Mouse (Mus musculus) gastrocnemius, postnatal 10 days (tissue): ENCODE results near the gene Colec11. TPM values are rescaled to one million over a fixed set of nuclear protein-coding genes. Genes with fewer than 3 reads are reported as not detected.

Source experiments
- DNase-seq: peaks from one replicate; pipeline ENCODE4 v3.0.0; 2021; ENCODE audit warnings: mixed read lengths
- long read RNA-seq, 2 experiments: library from polyadenylated mRNA; stranded (forward); transcript quantifications; one replicate each; pipeline ENCODE4 v2.0.0; 2021
- total RNA-seq, 2 experiments: library from RNA; stranded (reverse); gene quantifications; 2 replicates each; pipeline ENCODE4 v1.2.3; 2021

Gene Colec11
- 1 to 10 TPM; 1.1 to 1.5 TPM for total RNA-seq
- long read RNA-seq, experiment 1, partial matches to known transcripts: 0 of 1 reads
- long read RNA-seq, experiment 1, other reads (novel, unspliced or antisense): 0 of 1 reads
- long read RNA-seq, experiment 2, partial matches to known transcripts: 0 of 2 reads
- long read RNA-seq, experiment 2, other reads (novel, unspliced or antisense): 0 of 2 reads

DNA sequence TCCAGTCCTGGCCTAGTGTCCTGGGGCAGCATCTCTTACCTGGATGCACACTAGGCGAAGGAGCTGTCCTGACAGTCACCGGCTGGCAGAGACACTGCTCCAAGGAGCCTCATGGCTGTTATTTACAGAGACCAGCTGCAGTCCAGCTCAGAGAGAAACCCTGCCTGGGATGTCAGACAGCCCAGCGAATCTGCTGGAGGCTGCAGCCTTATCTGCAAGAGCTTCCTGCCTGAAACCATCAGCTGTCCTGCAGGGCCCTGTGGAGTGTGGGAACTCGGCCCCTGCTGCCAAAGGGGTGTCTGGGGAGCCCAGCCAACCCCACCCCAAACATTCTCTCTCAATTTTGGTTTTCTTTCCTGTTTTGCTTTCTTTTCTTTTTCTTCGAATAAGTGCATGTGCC lies at the start of gene Colec11:
Gene Colec11 (minus strand): TSS at position 183 of the 400 bp plus-strand sequence.
- no peak for DNase-seq

DNA sequence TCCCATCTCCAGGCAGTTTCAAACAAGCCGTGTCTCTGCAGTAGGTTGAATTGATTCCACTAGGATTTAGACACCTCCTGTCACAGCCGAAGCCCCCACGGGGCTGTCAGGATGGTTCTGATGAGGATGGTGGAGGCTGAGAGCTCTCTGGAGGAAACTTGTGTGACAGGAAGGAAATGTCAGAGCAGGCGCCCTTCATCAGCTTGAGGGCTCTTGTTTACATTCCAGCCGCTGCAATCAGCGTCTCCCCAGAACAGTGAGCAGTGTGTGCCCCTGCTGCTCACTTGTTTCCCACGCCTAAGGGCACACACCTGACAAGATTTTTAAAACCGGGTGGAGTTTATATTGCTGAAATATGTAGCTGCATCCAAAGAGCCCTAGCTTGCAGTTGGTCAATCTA lies 44.1 kb upstream of the Colec11 start:
- no peak for DNase-seq

DNA sequence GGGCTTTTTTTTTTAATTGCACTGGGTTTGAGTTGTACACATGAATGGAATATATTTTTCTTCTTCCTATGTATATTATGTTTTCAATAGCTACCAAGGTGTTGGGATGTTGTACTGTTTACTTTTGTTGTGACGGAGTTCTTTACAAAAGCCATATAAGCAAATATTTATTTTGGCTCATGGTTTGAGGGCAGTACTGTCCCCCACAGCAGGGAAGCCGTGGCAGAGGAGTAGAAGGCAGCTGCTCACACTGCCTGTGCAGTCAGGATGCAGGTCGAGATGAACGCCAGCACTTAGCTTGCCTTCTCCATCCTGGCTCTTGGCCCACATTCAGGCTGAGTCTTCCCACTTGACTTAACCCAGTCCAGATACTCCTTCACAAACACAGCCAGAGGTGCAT lies 43.6 kb upstream of the Colec11 start:
- no peak for DNase-seq

DNA sequence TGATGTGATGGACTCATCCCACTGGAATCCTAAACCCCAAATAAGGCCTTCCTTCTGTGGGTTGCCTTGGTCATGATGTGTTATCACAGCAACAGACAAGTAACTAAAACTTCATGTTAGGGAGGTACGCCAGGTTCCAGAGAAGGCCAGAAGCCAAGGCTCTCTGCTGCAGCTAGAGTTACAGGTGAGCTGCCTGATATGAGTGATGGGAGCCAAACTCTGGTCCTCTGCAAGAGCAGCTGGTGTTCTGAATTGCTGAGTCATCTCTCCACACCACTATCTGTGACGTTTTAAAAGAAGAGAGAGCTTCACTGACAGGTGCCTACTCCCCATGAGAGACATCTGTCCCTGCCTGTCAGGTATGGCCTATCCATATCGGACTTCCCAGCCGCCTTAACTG lies 39.5 kb upstream of the Colec11 start:
- DNase-seq: no peak

DNA sequence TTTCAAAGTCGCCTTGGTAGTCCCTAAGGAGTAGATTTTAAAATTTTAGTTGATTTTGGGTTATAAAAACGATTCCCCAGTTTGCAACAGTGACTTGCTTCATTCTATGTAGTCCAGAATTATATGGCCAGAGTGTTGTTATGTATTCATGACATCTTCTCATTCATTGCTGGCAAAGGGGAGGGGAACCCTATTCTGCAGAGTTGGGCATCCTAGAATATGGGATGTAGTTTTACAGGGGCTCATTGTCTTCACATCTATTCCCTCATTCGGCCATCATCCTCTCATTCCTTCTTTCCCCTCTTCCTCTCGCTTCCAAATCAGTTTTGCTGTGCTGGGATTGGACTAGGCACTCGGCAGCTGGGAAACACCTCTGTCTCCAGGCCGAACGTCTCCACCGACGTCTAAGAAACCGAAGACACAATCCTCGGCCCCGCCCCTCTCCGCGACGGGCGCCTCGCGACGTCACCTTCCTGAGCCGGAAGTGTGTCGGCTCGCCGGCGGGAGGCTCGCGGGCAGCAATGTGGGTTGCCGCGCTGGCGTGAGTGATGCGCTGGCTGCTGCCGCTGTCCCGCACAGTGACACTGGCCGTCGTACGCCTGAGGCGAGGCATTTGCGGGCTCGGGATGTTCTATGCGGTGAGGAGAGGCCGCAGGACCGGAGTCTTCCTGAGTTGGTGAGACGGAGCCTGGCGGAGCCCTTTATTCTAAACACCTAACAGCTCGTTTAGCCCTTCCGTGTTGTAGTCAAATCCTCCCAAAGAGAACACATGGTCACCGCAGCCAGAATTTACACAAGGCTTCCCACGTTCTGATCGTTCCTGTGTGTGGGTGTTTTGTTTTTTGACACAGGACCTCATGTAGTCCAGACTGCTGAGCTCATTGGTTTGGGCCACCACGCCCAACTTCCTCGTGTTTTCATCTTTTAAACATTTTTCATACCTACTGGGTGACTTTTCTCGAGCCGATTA lies 26.2 kb upstream of the Colec11 start, which contains the start of gene Rnaseh1:
Gene Rnaseh1 (plus strand): TSS at position 462 of the 970 bp plus-strand sequence.
- DNase-seq: peak; percentile 89

DNA sequence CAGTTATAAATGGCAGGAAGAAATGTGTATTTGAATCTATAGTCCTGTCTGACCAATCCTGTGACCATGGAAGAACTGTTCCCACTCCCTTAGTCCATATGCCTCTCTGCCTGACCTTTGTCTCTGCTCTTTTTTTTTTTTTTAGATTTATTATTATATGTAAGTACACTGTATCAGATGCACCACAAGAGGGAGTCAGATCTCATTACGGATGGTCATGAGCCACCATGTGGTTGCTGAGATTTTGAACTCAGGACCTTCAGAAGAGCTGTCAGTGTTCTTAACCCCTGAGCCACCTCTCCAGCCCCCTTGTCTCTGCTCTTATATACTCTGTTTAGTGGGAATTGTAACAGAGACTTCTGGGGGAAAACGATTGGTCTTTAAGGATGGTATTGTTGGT lies 15.6 kb upstream of the Colec11 start:
- no peak for DNase-seq

DNA sequence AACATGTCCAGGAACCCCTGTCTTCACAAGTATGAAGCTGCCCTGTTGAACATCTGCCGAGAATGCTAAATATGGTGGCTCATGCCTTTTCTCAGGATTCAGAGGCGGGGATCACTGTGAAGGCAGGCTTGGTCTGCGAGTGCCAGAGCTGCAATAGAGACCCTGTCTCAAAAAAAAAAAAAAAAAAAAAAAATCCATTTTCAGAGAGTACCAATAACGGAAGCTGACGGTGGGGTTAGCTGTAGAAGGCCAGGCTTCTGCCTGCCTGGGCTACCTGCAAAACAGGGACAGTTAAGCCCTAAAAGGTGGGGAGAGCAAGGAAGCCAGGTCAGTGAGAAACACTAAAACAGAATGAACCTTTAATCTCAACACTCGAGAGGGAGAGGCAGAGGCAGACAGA lies 13.4 kb upstream of the Colec11 start:
- DNase-seq: no peak

DNA sequence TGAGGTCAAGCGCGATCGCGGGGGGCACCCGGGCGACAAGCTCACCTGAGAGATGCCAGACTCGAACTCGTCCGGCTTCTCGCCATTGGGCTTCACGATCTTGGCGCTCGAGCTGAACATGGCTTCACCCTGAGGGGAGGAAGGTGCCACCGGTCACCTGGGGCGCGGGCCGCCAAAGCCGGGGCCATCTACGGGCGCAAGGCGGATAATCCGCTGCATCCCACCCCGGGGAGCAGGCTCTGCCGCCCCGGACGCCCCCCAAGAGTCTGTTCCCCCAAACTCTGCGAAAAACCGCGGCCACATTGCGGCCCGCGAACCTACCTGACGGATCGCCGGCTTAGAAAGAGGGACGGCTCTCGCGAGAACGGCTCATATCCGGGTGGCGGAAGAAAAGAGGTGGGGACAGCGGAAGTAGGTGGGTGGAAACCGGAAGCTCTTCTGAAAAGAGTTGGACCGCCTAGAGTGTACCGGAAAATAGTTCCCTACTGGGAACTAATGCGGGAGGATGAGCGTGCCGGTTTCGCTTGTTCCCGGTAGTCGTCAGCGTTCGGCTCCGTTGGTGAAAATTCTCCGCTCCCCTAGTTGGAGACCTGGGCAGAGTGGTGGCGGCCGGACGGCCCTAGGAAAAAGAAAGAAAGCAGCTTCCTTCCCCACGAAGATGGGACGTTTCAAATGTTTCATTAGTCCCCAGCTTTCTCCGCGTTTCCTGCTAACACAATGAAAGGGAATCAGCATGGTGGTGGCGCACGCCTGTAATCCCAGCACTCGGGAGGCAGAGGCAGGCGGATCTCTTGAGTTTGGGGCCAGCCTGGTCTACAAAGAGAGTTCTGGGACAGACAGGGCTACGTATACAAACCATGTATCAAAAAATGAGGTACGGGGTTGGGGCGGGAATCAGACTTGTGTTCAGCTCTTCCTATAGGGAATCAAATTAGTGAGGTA lies 12.6 kb upstream of the Colec11 start, which contains the start of gene Rps7:
Gene Rps7 (minus strand): TSS at position 419 of the 942 bp plus-strand sequence.
- DNase-seq: peak; percentile 85

DNA sequence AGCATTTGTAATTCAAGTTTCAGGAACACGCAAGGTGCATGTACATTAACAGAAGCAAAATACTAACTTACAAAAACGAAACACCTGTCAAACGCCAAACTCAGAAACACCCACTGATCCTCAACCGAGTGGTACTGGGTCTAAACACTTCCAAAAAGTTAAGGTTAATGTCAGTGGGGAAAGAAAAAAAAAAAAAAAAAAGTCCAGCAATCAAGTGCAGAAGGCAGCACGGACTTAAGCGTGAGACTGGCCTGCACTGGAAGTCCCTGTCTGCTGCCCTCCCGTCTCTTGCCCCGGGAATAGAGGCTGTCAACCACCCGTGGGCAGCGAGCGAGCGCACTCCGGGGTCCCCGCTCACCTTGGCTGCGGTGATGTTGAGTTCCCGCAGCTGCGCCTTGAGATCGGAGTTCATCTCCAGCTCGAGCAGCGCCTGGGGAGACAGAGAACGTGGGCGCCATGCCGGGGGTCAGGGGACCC lies 11.9 kb upstream of the Colec11 start:
- DNase-seq: no peak

DNA sequence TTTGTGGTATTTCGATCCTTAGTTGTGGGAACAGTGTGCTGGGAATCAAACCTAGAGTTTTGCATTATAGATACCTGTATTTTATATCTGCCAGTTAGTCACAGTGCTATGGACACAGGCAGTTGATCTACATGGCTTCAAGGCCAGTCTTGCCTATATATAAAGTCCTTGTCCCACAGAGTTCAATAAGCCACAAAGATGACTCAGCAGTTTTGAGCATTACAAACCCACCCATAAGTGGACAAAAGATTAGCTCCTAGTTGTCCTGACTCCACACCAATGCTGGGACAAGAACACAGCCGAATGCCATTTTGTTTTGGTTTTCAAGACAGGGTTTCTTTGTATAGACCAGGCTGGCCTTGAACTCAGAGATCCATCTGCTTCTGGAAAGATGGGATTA lies 5.3 kb upstream of the Colec11 start:
- DNase-seq: no peak

DNA sequence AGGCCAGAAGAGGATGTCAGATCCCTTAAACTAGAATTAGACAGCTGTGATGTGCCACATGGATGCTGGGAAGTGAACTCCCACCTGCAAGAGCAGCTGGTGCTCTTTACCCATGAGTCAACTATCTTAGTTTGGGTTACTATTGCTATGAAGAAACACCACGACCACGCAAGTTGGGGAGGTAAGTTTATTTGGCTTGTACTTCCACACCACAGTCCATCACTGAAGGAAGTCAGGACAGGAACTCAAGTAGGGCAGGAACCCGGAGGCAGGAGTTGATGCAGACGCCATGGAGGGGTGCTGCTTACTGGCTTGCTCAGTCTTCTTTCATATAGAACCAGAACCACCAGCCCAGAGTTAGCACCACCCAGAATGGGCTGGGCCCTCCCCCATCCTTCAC lies 3.9 kb upstream of the Colec11 start:
- DNase-seq: no peak

DNA sequence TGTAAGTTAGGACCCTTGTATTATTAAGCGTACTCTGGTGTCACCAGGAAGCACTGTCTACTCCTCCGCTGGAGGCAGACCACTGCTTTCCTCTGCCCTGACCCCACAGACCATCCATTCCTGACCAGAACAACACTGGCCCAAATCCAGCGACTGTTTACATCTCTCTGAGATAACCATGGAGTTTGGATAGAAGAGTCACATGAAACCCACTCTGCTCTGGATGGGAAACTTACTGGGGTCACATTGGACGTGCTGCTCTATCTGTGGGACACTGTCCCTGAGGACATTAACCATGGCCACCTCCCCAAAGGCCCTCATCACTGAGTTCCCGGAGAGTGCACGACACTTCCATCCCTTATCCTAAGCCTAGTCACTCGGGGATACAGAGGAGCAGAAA lies 2.2 kb upstream of the Colec11 start:
- DNase-seq: no peak

DNA sequence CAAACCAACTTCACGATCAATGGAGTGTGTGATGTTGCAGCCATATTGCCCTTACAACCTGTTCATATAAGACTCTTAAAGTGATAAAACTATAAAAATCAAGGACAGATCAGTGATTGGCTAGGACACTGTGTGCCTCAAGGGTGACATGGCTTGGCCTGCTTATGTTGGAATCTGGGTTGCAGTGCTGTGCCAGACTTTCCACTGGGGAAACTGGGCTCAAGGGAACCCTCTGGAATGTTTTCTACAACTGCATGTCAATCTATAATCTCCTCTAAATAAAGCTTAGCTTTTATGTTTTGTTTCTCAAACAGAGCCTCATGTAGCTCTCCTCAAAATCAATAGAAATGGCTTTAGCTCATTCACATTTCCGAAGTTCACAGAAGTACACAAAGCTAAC lies 1.1 kb upstream of the Colec11 start:
- DNase-seq: no peak

DNA sequence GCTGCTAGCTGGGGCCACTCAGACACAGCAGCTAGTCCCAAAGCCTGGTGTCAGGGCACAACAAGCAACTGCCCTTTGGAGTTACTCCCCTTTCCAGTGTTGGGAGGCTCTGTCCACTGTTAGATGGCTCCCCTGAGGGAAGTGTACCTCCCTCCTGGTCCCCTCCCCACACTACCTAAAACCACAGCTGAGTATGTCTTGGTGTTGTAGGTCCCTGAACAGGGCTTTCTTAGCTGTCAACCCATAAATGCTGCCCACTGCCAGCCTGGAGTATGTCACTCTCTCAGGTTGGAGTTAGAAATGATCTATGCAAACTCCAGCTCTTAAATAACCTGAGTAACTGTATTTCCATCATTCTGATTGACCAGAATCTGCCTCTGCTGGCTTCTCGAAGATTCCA lies 536 bp downstream of the Colec11 start:
- DNase-seq: no peak

DNA sequence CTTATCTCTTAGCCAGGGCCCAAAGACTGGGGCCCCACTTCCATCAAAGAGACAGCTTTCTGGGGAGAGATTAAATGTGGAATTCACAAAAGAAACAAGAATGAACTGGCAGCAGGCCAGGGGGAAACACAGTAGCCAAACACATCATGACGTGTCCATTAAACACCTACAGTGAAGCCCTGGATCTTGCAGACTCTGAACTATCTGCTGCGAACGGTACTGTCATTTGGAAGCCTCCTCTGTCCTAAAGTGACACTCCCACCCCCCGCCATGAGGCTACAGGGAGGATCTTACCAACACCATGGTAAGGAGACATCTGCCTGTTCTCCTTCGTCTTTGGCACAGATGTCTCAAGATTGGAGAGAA lies 1.0 kb downstream of the Colec11 start:
- no peak for DNase-seq

DNA sequence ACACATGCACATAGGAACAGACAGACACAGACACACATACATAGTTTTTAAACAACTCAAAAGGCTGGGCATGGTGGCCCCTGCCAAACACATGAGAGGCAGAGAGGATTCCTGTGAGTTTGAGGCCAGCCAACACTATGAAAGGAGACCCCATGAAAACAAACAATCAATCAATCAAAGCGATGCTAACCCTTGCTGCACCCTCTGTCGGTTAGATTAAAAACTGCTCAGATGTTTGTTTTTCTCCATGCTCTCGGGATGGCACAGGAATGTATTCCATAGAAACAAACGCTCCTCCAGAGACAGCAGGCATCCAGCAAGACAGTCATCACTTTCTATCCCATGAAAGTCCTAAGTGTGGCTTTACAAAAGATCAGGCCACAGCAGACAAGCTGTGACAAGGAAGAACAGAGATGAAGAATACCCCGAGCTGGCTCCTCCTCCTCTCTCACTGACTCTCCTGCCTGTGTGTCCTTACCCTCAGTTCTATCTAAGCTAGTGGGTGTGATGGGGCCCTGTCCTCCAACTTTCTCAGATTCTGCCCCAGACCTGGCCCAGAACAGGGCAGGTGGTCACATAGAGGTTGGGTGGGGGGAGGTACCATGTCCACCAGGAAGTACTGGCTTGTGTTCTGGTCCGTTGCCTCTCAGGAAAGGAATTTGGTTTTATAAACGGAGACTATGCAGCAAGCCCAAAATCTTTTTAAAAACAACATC lies 1.6 kb downstream of the Colec11 start:
- DNase-seq: no peak

DNA sequence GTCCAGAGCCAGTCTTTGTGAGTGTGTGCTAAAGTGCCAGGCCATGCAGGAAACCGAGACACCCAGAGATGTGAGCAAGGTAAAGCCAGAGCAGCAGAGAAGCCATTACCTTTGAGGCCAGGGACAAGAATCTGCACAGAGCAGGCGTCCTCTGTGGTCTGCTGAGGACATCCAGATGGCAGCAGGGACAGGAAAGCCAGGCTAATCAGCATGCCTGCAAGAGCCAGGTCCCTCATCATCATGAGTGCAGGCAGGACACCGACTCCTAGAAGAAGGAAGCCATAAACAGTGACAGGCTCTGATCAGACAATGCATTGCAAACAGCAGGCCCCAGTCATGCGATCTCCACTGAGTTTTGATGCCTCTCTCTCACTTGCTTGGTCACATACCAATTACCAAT lies 5.9 kb downstream of the Colec11 start:
- DNase-seq: no peak

DNA sequence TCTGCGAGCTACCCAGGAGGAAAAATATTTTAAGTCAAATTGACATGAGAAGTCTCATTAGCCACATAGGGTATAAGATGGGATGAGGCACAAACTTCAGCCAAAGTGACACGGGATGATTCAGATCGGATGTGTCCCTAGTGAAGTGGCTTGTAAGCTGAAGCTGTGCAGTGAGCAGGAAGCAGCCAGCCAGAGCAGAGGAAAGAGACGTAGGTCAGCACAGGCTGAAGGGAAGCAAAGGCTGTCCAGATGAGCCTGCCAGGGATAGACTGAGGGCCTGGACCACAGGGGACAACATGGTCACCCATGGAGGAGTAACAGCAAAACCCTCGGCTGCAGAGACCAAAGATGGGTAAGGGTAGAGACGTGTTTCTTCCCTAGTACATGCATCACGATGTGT lies 8.8 kb downstream of the Colec11 start:
- no peak for DNase-seq

DNA sequence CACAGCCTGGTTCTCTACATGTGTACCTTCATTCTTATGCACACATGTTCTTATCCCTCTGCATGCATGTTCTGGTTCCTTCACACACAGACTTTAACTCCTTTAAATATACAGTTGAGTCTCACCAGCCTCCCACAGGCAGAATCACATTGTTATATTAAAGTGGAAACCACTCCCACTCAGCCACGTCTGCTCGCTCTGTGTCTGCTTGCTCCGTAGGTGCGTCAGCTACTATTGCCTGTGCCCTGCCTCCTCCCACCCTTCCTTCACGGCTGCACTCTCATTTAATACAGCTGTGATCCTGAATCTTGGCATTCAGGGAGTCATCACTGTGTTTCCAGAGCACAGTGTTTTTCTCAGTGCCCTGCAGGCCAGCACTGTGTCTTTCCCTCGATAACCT lies 10.8 kb downstream of the Colec11 start:
- DNase-seq: no peak

DNA sequence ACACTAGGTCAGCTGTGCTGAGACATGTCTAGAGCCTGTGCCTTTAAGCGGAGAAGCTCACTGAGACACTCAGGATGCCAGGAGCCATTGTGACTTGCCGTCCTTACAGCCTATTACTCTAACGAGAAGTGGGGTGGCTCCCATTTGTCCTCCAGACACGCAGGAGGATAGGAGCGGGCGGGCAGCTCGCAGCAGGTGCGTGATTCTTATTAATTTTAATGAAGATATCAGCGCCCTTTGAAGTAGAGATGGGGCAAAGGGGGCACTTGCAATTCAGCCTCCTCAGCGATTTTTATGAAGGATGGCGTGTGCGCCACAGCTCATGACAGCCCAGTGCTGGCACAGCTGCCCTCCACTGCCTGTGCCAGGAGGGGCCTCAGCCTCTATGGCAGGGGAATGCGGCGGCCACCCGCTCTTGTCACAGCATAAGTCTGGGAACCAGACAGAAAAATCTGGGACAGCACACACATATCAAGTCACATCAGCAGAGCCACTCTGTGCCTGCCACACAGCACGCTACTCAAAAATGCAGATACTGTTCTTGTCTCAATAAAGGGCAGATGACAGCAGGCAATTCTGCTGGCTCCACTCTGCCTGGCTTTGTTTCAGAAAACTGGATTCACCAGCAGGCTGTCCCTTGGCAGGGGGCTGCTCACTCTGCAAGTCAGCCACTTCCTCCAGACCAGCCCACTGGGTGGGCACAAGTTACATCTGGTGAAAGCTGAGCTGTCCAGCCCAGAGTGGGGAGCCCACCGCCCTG lies 15.5 kb downstream of the Colec11 start:
- no peak for DNase-seq

DNA sequence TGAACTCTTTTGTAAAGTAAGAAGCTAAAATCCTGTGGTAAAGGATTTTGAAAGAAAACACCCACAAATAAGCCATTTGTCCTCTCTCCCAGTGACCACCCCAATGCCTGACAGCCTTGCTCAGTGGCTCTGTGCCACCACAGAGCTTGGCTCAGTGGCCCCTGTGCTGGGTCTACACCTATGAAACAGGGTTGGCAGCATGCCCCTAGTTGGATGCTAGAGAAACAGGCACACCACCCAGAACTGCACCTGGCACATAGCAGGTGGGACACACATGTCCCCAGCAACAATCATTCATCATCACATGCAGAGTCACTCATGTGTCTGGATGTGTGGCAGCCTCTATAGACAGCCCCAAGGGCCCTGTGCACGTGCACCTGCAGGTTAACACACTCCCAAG lies 19.7 kb downstream of the Colec11 start:
- DNase-seq: no peak
